Mouse (Mus musculus) liver, adult 2 months (tissue): Measurements from ENCODE around the gene Vmp1.

Experiments
- CTCF ChIP-seq: fragments of 200-500 bp; IDR thresholded peaks from 2 replicates; pipeline ENCODE4 v1.5.1; 2011; ENCODE audit warnings: low read depth, low read length, control low read depth
- POLR2A ChIP-seq: fragments of 200-500 bp; IDR thresholded peaks from 2 replicates; pipeline ENCODE4 v1.6.1; 2011; ENCODE audit warnings: low read length, control low read depth; ENCODE audit not compliant: insufficient read depth; ENCODE audit errors: extremely low read depth

DNA sequence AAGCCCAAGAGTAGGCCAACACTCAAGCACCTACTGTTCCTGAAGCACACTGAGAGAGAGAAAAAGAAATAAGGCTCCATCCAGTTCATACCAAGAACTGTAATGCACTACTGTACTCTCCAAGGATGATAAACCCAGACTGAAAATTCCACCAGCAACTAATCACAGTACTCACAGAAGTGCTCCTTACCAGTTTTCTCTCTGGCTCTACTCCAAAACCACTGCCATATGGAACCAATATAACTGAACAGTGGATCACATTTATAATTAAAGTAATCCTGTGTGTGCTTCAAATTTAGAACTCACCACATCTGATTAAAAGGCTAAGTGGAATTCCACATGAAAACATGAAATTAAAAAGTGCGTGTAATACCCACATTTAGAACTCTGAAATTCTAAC, 140.8 kb downstream of the Vmp1 start:
- no peak for TF ChIP-seq CTCF
- TF ChIP-seq POLR2A = no peak
